13 mouse cellular contexts compared by ENCODE assay signal in the genomic region with DNA sequence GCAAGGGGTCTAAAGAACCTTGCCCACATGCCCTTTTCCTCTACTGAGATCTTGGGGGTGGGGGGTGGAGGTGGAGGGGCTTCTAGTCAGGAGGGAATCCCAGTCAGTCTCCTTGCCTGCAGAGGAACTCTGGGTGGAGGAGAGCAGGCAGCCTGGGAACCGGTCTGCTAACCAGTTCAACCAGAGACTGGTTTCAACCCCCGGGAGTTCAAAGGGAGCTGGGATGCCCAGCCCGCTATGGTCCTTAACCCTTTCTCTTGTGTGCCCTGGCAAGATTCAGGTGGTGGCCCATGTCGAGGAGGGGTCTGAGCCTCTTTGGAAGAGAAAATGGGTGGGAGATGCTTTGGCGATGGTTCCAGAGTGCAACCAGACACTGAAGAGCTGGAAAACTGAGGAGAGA. TPM values are rescaled to one million over a fixed set of nuclear protein-coding genes. Genes with fewer than 3 reads are reported as not detected.
A peak's percentile ranks its signal among the peaks of the same experiment; 100 is the strongest.
DNase-seq lines count a peak whose midpoint lies in the region; ATAC-seq and TF ChIP-seq lines count a peak whose summit lies in the region.
"Had no signal": no experiment of that assay in that cellular context is flagged by ENCODE, and none has a peak within 500 bp of the region (broad histone marks: within the 10 kb centered on the region; RNA-seq: fewer than 3 reads in every experiment).

No protein-coding gene starts in this region.

- peak overlapping the region; percentile 85 for H3K4me3 ChIP-seq in kidney, adult 2 months (ENCODE audit: insufficient read depth, low read depth, low read length)
- no peak overlapping the region for H3K4me3 ChIP-seq in embryonic facial prominence, embryonic 13.5 days
- H3K4me3 ChIP-seq: myocyte had no signal

- DNase-seq in kidney, adult 2 months: peak; percentile 76
- DNase-seq in kidney, adult 9 months: no peak
- peak; percentile 72 for DNase-seq in kidney, postnatal 10 days
- peak; percentile 64 for DNase-seq in lung, postnatal 25 days (ENCODE audit: low spot score)
- DNase-seq in right cerebral cortex, adult 18-20 months: no peak
- DNase-seq in layer of hippocampus, adult 18-20 months (ENCODE audit: low spot score in 2 of 2): no peak
- DNase-seq in right cerebral cortex, postnatal 10 days (ENCODE audit: low spot score in 2 of 2): no peak
- DNase-seq: cerebellum, adult 18-20 months had no signal

- WGBS in kidney, adult 2 months: 5% methylated on average over 5 of the region's 5 CpGs
- WGBS in embryonic facial prominence, embryonic 13.5 days: 2% methylated on average over 5 of the region's 5 CpGs

- H3K27me3 ChIP-seq in kidney, adult 2 months (replicated peaks; ENCODE audit: control insufficient read depth, insufficient read depth, low read length): no peaks in the 10 kb centered on the region
- peaks cover 22% of the 10 kb centered on the region for H3K27me3 ChIP-seq in embryonic facial prominence, embryonic 13.5 days

- no peak for TF ChIP-seq POLR2A in kidney, adult 2 months (IDR thresholded peaks at IDR 0.05; ENCODE audit: low read depth, low read length)

- no peak for ATAC-seq in embryonic facial prominence, embryonic 13.5 days (ENCODE audit: insufficient number of reproducible peaks, insufficient read depth, low FRiP score, low TSS enrichment, low read depth)

- TF ChIP-seq CTCF in kidney, adult 2 months (conservative IDR thresholded peaks at IDR 0.05; ENCODE audit: insufficient read depth, insufficient read length, low read depth, low read length): no peak

- peak overlapping the region; percentile 39 for H3K4me2 ChIP-seq in embryonic facial prominence, embryonic 13.5 days

- H3K9me3 ChIP-seq in embryonic facial prominence, embryonic 13.5 days: no peaks in the 10 kb centered on the region

- peaks cover 15% of the 10 kb centered on the region for H3K4me1 ChIP-seq in kidney, adult 2 months (ENCODE audit: control insufficient read depth, insufficient read depth, low read length)
- H3K4me1 ChIP-seq in embryonic facial prominence, embryonic 13.5 days: peaks cover 22% of the 10 kb centered on the region

- no peaks in the 10 kb centered on the region; the same call in 1 of the 2 replicates for H3K36me3 ChIP-seq in kidney, adult 2 months (ENCODE audit: control insufficient read depth, insufficient read depth, low read length)
- no peaks in the 10 kb centered on the region for H3K36me3 ChIP-seq in embryonic facial prominence, embryonic 13.5 days

- H3K9ac ChIP-seq in embryonic facial prominence, embryonic 13.5 days: no peak overlapping the region

- peak overlapping the region; percentile 100 for H3K27ac ChIP-seq in kidney, adult 2 months (ENCODE audit: insufficient read depth, low read depth, low read length)
- peak overlapping the region; percentile 57; the same call in 1 of the 2 replicates for H3K27ac ChIP-seq in embryonic facial prominence, embryonic 13.5 days

RNA-seq across cellular contexts. Expression of gene Prr15l, which starts 0.8 kb away (rescaled TPM):
- 114 and 119 TPM in 2 replicates for polyA plus RNA-seq in kidney, adult 2 months (2012; rRNA removed)
- polyA plus RNA-seq in embryonic facial prominence, embryonic 13.5 days (2015; fragmentation: Nextera tagmentation; extraction: Ambion mirVana): 2.4 and 3.4 TPM in 2 replicates
- not detected for total RNA-seq in layer of hippocampus, adult 18-20 months (2021)
- total RNA-seq: gastrocnemius, adult 8-10 months; left cerebral cortex, postnatal 25 days; megakaryocyte-erythroid progenitor cell, adult 5-6 weeks had no signal

RNA-seq across cellular contexts. Expression of gene Cdk5rap3, which starts 12.4 kb away (rescaled TPM):
- 35.6 and 37.2 TPM in 2 replicates for polyA plus RNA-seq in kidney, adult 2 months (2012; rRNA removed)
- 89.4 and 94.8 TPM in 2 replicates for polyA plus RNA-seq in embryonic facial prominence, embryonic 13.5 days (2015; fragmentation: Nextera tagmentation; extraction: Ambion mirVana)
- total RNA-seq in layer of hippocampus, adult 18-20 months (2021): 10 to 100 TPM; 34.9 to 35.3 TPM

RNA-seq across cellular contexts. Expression of gene Pnpo, which starts 15.1 kb away (rescaled TPM):
- polyA plus RNA-seq in kidney, adult 2 months (2012; rRNA removed): 73.0 and 77.1 TPM in 2 replicates
- 19.9 and 27.9 TPM in 2 replicates for polyA plus RNA-seq in embryonic facial prominence, embryonic 13.5 days (2015; fragmentation: Nextera tagmentation; extraction: Ambion mirVana)
- total RNA-seq in layer of hippocampus, adult 18-20 months (2021): 10 to 100 TPM; 34.2 to 35.0 TPM

RNA-seq across cellular contexts. Expression of gene Sp2, which starts 54.1 kb away (rescaled TPM):
- 11.9 and 13.3 TPM in 2 replicates for polyA plus RNA-seq in kidney, adult 2 months (2012; rRNA removed)
- 15.9 and 18.0 TPM in 2 replicates for polyA plus RNA-seq in embryonic facial prominence, embryonic 13.5 days (2015; fragmentation: Nextera tagmentation; extraction: Ambion mirVana)
- 10 to 100 TPM; 13.0 to 13.4 TPM for total RNA-seq in layer of hippocampus, adult 18-20 months (2021)

Comparison
In these comparisons a context has a peak if more than half of its experiments do, and no peak if none do; other contexts are left out.
1. DNase-seq: peak in kidney, adult 2 months (single experiment), kidney, postnatal 10 days (single experiment) and lung, postnatal 25 days (single experiment); none in kidney, adult 9 months (single experiment), right cerebral cortex, adult 18-20 months (single experiment), layer of hippocampus, adult 18-20 months (0 of 2) and right cerebral cortex, postnatal 10 days (0 of 2).
2. RNA of gene Prr15l, which starts 0.8 kb away (polyA plus RNA-seq): 114 to 119 TPM in kidney, adult 2 months; 2.4 to 3.4 TPM in embryonic facial prominence, embryonic 13.5 days; every median in the first group is over 10 times any median in the second.